Mouse (Mus musculus): ENCODE data around the gene Ffar3. TPM values are rescaled to one million over a fixed set of nuclear protein-coding genes. Genes with fewer than 3 reads are reported as not detected.

Ffar3 gene
- polyA plus RNA-seq, 2 experiments: not detected

DNA sequence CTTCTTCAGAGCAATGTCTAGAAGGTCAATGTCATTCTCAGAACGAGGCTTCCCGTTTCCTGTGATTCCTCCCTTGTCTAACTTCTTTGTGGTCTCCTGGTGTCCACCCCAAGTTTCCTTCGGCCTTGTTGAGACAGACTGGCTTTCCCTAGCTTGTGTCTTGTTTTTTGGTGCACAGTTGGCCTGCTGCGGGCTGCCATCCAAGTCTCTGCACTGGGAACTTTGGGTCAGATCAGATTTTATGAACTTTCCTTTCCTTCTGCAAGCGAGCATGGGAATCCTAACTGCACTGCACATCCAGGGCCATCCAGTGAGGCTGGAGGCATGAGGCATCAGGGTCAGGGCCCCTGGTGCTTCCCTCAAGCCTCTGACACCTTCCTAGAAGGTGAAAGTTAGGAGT is 34.4 kb downstream of the Ffar3 start:
- no peak overlapping the region for H3K4me2 ChIP-seq (replicated peaks; ENCODE audit: low read depth, low read length, severe bottlenecking)
- H3K9ac ChIP-seq (ENCODE audit: low read depth, low read length, severe bottlenecking): no peak overlapping the region
- DNase-seq (ENCODE audit: low spot score) (no peak), ATAC-seq (ENCODE audit: low FRiP score, low read depth) (no peak)
- no peak overlapping the region for H3K4me3 ChIP-seq (replicated peaks; ENCODE audit: low read length)
- no peaks in the 10 kb centered on the region for H3K36me3 ChIP-seq (ENCODE audit: control insufficient read depth, insufficient read depth, low read length)
- no peaks in the 10 kb centered on the region for H3K4me1 ChIP-seq (ENCODE audit: control insufficient read depth, insufficient read depth, low read length)
- H3K27me3 ChIP-seq (ENCODE audit: control insufficient read depth, insufficient read depth, low read length): no peaks in the 10 kb centered on the region
- no peak for TF ChIP-seq POLR2A (IDR thresholded peaks at IDR 0.05; ENCODE audit: borderline replicate concordance, extremely low read depth, insufficient read depth, insufficient read length)
- H3K9me3 ChIP-seq (ENCODE audit: control insufficient read depth, low read length): no peaks in the 10 kb centered on the region
- no peak overlapping the region for H3K27ac ChIP-seq (replicated peaks; ENCODE audit: low read depth, low read length)
- 66% methylated on average over 5 of the region's 5 CpGs for WGBS

DNA sequence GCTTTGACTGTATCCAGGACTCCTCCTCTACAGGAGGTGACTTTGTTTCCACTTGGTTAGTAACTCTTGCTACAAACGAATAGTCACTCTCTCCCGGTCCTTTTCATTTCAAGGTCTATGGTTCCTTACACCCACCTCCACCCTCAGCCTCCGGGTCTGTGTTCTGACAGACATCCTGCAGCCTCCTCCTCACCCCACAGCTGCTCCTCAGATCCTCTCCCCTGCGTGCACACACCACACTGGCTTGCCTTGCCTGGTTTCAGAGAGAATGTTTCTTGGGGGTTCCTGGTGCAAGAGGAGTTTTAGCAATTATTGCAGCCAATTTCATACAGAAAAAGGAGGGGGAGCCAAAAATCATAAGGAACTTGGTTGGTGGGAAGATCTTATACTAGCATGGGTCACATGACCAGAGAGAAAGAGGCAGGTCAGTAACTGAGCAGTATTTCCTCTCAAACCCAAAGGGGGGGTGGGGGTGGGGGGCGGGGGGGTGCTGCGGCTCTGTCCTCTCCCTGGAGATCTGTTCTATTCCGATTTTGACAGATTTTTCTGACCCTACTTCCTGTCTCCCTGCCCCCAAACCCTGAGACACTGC is 35.0 kb downstream of the Ffar3 start:
- no peaks in the 10 kb centered on the region for H3K4me1 ChIP-seq (ENCODE audit: control insufficient read depth, insufficient read depth, low read length)
- H3K4me2 ChIP-seq (replicated peaks; ENCODE audit: low read depth, low read length, severe bottlenecking): no peak overlapping the region
- 55% methylated on average over 7 of the region's 7 CpGs for WGBS
- no peak overlapping the region for H3K4me3 ChIP-seq (replicated peaks; ENCODE audit: low read length)
- H3K36me3 ChIP-seq (ENCODE audit: control insufficient read depth, insufficient read depth, low read length): no peaks in the 10 kb centered on the region
- no peak overlapping the region for H3K27ac ChIP-seq (replicated peaks; ENCODE audit: low read depth, low read length)
- H3K27me3 ChIP-seq (ENCODE audit: control insufficient read depth, insufficient read depth, low read length): no peaks in the 10 kb centered on the region
- ATAC-seq (ENCODE audit: low FRiP score, low read depth): no peak
- no peak overlapping the region for H3K9ac ChIP-seq (ENCODE audit: low read depth, low read length, severe bottlenecking)
- DNase-seq (ENCODE audit: low spot score): no peak
- no peaks in the 10 kb centered on the region for H3K9me3 ChIP-seq (ENCODE audit: control insufficient read depth, low read length)
- no peak for TF ChIP-seq POLR2A (IDR thresholded peaks at IDR 0.05; ENCODE audit: borderline replicate concordance, extremely low read depth, insufficient read depth, insufficient read length)

GRCm38 (mm10) chr7:30820131-30820530 is 35.8 kb downstream of the Ffar3 start:
- no peaks in the 10 kb centered on the region for H3K27me3 ChIP-seq (ENCODE audit: control insufficient read depth, insufficient read depth, low read length)
- H3K36me3 ChIP-seq (ENCODE audit: control insufficient read depth, insufficient read depth, low read length): no peaks in the 10 kb centered on the region
- no peak overlapping the region for H3K4me2 ChIP-seq (replicated peaks; ENCODE audit: low read depth, low read length, severe bottlenecking)
- H3K9me3 ChIP-seq (ENCODE audit: control insufficient read depth, low read length): no peaks in the 10 kb centered on the region
- H3K4me3 ChIP-seq (replicated peaks; ENCODE audit: low read length): no peak overlapping the region
- no peaks in the 10 kb centered on the region for H3K4me1 ChIP-seq (ENCODE audit: control insufficient read depth, insufficient read depth, low read length)
- 58% methylated on average over 5 of the region's 6 CpGs for WGBS
- DNase-seq (ENCODE audit: low spot score) (no peak), ATAC-seq (ENCODE audit: low FRiP score, low read depth) (no peak)
- H3K9ac ChIP-seq (ENCODE audit: low read depth, low read length, severe bottlenecking): no peak overlapping the region
- no peak for TF ChIP-seq POLR2A (IDR thresholded peaks at IDR 0.05; ENCODE audit: borderline replicate concordance, extremely low read depth, insufficient read depth, insufficient read length)
- no peak overlapping the region for H3K27ac ChIP-seq (replicated peaks; ENCODE audit: low read depth, low read length)

DNA sequence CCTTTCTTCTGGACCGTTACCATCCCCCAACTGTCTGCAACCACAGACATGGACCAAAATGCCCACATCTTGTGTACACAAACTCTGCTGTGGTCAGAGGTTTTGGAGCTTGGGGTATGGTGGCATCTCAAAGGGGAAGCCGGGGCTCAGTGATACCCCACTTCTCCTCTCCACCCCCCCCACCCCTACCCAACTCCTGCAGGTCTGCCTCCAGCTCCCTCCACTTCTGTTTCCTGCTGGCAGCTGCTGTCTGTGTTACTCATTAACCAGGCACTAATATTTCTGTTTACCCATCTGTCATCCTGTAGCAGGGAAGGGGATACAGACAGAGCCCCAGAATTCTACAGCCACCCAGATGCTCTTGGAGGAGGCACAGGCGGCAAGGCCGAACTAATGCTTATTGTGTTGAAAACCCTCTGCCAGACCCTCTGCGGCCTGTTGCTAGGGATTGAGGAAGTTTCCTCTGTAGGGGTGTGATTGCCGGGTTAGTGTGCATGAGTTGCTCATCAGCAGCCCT is 43.6 kb downstream of the Ffar3 start:
- H3K4me2 ChIP-seq (replicated peaks; ENCODE audit: low read depth, low read length, severe bottlenecking): no peak overlapping the region
- no peak overlapping the region for H3K4me3 ChIP-seq (replicated peaks; ENCODE audit: low read length)
- no peaks in the 10 kb centered on the region for H3K9me3 ChIP-seq (ENCODE audit: control insufficient read depth, low read length)
- no peaks in the 10 kb centered on the region for H3K4me1 ChIP-seq (ENCODE audit: control insufficient read depth, insufficient read depth, low read length)
- H3K27ac ChIP-seq (replicated peaks; ENCODE audit: low read depth, low read length): no peak overlapping the region
- H3K27me3 ChIP-seq (ENCODE audit: control insufficient read depth, insufficient read depth, low read length): no peaks in the 10 kb centered on the region
- WGBS: 63% methylated on average over 6 of the region's 6 CpGs
- no peak for ATAC-seq (ENCODE audit: low FRiP score, low read depth)
- H3K36me3 ChIP-seq (ENCODE audit: control insufficient read depth, insufficient read depth, low read length): no peaks in the 10 kb centered on the region
- no peak for TF ChIP-seq POLR2A (IDR thresholded peaks at IDR 0.05; ENCODE audit: borderline replicate concordance, extremely low read depth, insufficient read depth, insufficient read length)
- H3K9ac ChIP-seq (ENCODE audit: low read depth, low read length, severe bottlenecking): no peak overlapping the region
- no peak for DNase-seq (ENCODE audit: low spot score)

DNA sequence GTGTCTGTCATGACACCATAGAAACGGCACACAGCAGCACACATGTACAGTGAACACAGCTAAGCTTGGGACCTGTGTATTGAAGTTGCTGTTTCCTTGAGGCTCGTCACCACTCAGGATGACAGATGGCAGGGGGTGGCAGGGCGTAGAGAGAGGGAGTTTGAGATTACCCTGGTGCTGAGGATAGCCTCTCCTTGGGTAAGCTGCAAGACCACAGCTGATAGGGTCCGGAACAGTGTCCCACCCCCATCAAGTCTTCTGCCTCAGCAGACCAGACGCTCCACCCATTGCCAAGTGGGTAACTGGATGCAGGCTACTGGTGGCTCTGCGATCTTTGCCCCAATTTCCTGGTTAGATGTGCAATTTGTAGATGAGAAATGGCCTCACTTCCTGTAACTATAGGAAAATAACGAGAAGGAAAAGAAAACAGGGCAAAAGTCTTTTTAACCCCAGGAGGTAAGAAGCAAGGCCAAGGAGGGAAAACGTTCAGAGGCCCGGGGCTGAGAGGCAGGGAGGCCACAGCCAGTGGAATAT is 44.2 kb downstream of the Ffar3 start:
- Histone ChIP-seq H3K27ac (replicated peaks; ENCODE audit: low read depth, low read length) (no peak overlapping the region), H3K9ac (ENCODE audit: low read depth, low read length, severe bottlenecking) (no peak overlapping the region), H3K9me3 (ENCODE audit: control insufficient read depth, low read length) (no peaks in the 10 kb centered on the region), H3K4me3 (replicated peaks; ENCODE audit: low read length) (no peak overlapping the region), H3K4me1 (ENCODE audit: control insufficient read depth, insufficient read depth, low read length) (no peaks in the 10 kb centered on the region), H3K36me3 (ENCODE audit: control insufficient read depth, insufficient read depth, low read length) (no peaks in the 10 kb centered on the region), H3K27me3 (ENCODE audit: control insufficient read depth, insufficient read depth, low read length) (no peaks in the 10 kb centered on the region), H3K4me2 (replicated peaks; ENCODE audit: low read depth, low read length, severe bottlenecking) (no peak overlapping the region)
- WGBS: 45% methylated on average over 9 of the region's 9 CpGs
- ATAC-seq (ENCODE audit: low FRiP score, low read depth) (no peak), DNase-seq (ENCODE audit: low spot score) (no peak)
- TF ChIP-seq POLR2A (IDR thresholded peaks at IDR 0.05; ENCODE audit: borderline replicate concordance, extremely low read depth, insufficient read depth, insufficient read length): no peak

All from limb, embryonic 14.5 days (tissue).